In genomic region chr9:34752801-34753170, GRCm38 (mm10) we compare ENCODE assay signal across 8 mouse cellular contexts.
DNase-seq lines count a peak whose midpoint lies in the region; ATAC-seq lines count a peak whose summit lies in the region.

No protein-coding gene starts in this region.

- no peak for ATAC-seq in kidney, embryonic 16.5 days (ENCODE audit: low FRiP score, low TSS enrichment)
- ATAC-seq in common myeloid progenitor, adult 5-6 weeks (replicated peaks; ENCODE audit: low read depth, poor library complexity, severe bottlenecking), result 0 out of 2 replicates have a peak, but pooled peaks have one; percentile 52
- ATAC-seq in limb, embryonic 11.5 days (ENCODE audit: insufficient number of reproducible peaks, low FRiP score, low TSS enrichment, low read depth), result no peak
- ATAC-seq in granulocyte monocyte progenitor cell, adult 5-6 weeks (replicated peaks; ENCODE audit: poor library complexity, severe bottlenecking), result no peak; the same call in 1 of the 2 replicates

- no peaks in the 10 kb centered on the region for H3K27me3 ChIP-seq in kidney, embryonic 16.5 days (ENCODE audit: insufficient read depth, low read length)
- H3K27me3 ChIP-seq in limb, embryonic 11.5 days (ENCODE audit: control insufficient read depth, insufficient read depth, low read length), result no peaks in the 10 kb centered on the region

- H3K9me3 ChIP-seq in kidney, embryonic 16.5 days (ENCODE audit: low read length), result no peaks in the 10 kb centered on the region
- no peaks in the 10 kb centered on the region for H3K9me3 ChIP-seq in limb, embryonic 11.5 days (ENCODE audit: control insufficient read depth, low read length)

- WGBS in kidney, embryonic 16.5 days, result 15% methylated on average over 4 of the region's 4 CpGs
- 17% methylated on average over 4 of the region's 4 CpGs for WGBS in limb, embryonic 11.5 days

- H3K9ac ChIP-seq in kidney, embryonic 16.5 days (replicated peaks; ENCODE audit: low read length), result no peak overlapping the region
- no peak overlapping the region for H3K9ac ChIP-seq in limb, embryonic 11.5 days (ENCODE audit: low read length)

- no peak overlapping the region for H3K4me3 ChIP-seq in kidney, embryonic 16.5 days (ENCODE audit: low read length)
- no peak overlapping the region for H3K4me3 ChIP-seq in limb, embryonic 11.5 days (ENCODE audit: low read depth, low read length)

- peak; percentile 70 for DNase-seq in kidney, adult 18-20 months
- peak; percentile 59 for DNase-seq in adipocyte (ENCODE audit: low spot score)
- DNase-seq in hindlimb bud, embryonic 11.5 days (ENCODE audit: extremely low spot score, low read depth, low spot score), result peak; percentile 61
- DNase-seq in limb, embryonic 11.5 days (ENCODE audit: low spot score), result peak; percentile 88
- DNase-seq in retina, postnatal 1 day, result peak; percentile 81

- H3K36me3 ChIP-seq in kidney, embryonic 16.5 days (ENCODE audit: insufficient read depth, low read length), result no peaks in the 10 kb centered on the region
- no peaks in the 10 kb centered on the region for H3K36me3 ChIP-seq in limb, embryonic 11.5 days (ENCODE audit: control insufficient read depth, insufficient read depth, low read length)

- H3K4me1 ChIP-seq in kidney, embryonic 16.5 days (ENCODE audit: insufficient read depth, low read length), result 0 out of 2 replicates have a peak, but pooled peaks cover 8% of the 10 kb centered on the region
- no peaks in the 10 kb centered on the region for H3K4me1 ChIP-seq in limb, embryonic 11.5 days (ENCODE audit: control insufficient read depth, insufficient read depth, low read length)

- H3K4me2 ChIP-seq in kidney, embryonic 16.5 days (replicated peaks; ENCODE audit: low read depth, low read length), result no peak overlapping the region
- no peak overlapping the region for H3K4me2 ChIP-seq in limb, embryonic 11.5 days (ENCODE audit: low read depth, severe bottlenecking)

- no peak overlapping the region for H3K27ac ChIP-seq in kidney, embryonic 16.5 days (ENCODE audit: low read length)
- H3K27ac ChIP-seq in limb, embryonic 11.5 days (replicated peaks; ENCODE audit: low read depth, low read length), result no peak overlapping the region
